Mouse (Mus musculus) limb, embryonic 10.5 days (tissue): Measurements from ENCODE around the gene Gas2. TPM values are rescaled to one million over a fixed set of nuclear protein-coding genes. Genes with fewer than 3 reads are reported as not detected.

ENCODE experiments used
- DNase-seq: peaks from one replicate; pipeline ENCODE4 v3.0.0-alpha.2; 2017; ENCODE audit warnings: low spot score
- H3K27ac ChIP-seq: fragments of 300-500 bp; sonication (generic); 2 replicates; pipeline ENCODE4 v1.5.1; 2016; ENCODE audit warnings: mild to moderate bottlenecking
- H3K27me3 ChIP-seq: fragments of 300-500 bp; sonication (generic); 2 replicates; pipeline ENCODE4 v1.6.1; 2016; ENCODE audit warnings: low read depth, mild to moderate bottlenecking; ENCODE audit not compliant: poor library complexity, severe bottlenecking
- H3K36me3 ChIP-seq: fragments of 300-500 bp; sonication (generic); 2 replicates; pipeline ENCODE4 v1.6.1; 2016; ENCODE audit warnings: mild to moderate bottlenecking, moderate library complexity
- H3K4me1 ChIP-seq: fragments of 300-500 bp; sonication (generic); 2 replicates; pipeline ENCODE4 v1.6.1; 2016
- H3K4me3 ChIP-seq: fragments of 300-500 bp; sonication (generic); 2 replicates; pipeline ENCODE4 v1.5.1; 2016; ENCODE audit warnings: mild to moderate bottlenecking, moderate library complexity
- H3K9me3 ChIP-seq: fragments of 300-500 bp; sonication (generic); replicated peaks from 2 replicates; pipeline ENCODE4 v1.6.1; 2016; ENCODE audit warnings: mild to moderate bottlenecking
- WGBS: fragments of 180-500 bp; shearing (Covaris S2); methylation state at CpG from one replicate; pipeline ENCODE4 v1.1.7; 2016; 5-methylcytosine and 5-hydroxymethylcytosine counted together
- polyA plus RNA-seq: library from polyadenylated mRNA; unstranded; fragments of >200 nt; fragmentation: Nextera tagmentation; extraction: Ambion mirVana; gene quantifications from 2 replicates; pipeline ENCODE4 v1.2.1, GENCODE M21; 2016

Gas2 gene
- polyA plus RNA-seq, 1 experiment from 2014 or later, result 72.4 TPM

DNA sequence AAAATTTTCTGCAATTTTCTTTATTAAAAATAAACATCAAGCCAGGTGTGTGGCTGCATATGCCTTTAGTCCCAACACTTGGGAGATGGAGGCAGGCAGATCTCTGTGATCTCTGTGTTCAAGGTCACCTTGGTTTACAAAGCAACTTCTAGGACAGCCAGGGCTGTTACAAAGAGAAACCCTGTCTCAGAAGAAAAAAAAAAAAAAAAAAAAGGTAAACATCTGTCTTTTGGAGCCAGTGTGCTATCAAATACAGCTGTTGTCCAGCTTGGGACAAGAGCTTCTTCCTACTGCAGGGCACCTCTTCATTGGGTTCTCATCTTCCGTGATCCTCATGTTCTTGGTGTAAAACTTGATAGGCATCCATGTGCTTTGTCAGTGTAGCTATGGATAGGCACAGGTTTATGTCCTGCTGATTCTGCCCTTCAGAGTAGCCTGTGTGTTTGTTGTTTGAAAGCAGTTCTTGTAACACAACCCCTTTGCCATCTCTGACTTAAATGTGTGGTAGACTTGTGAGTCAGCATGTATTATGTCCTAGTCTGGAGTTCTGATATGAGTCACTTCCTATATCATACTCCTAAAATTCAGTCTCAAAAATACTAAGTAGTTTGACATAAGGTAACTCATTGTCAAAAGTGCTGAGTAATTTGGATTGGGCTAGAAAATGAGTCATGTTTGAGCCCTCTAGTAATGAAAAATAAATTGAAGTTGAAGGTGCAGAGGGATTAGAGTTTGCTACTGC lies 30.6 kb downstream of the Gas2 start:
- Histone ChIP-seq H3K27me3 (no peaks in the 10 kb centered on the region), H3K9me3 (no peaks in the 10 kb centered on the region), H3K4me3 (no peak overlapping the region), H3K27ac (peak overlapping the region; percentile 56; the same call in 1 of the 2 replicates), H3K4me1 (peaks cover 53% of the 10 kb centered on the region), H3K36me3 (0 out of 2 replicates have a peak, but pooled peaks cover 2% of the 10 kb centered on the region)
- no peak for DNase-seq
- WGBS, result 92% methylated on average over 1 of the region's 1 CpGs

DNA sequence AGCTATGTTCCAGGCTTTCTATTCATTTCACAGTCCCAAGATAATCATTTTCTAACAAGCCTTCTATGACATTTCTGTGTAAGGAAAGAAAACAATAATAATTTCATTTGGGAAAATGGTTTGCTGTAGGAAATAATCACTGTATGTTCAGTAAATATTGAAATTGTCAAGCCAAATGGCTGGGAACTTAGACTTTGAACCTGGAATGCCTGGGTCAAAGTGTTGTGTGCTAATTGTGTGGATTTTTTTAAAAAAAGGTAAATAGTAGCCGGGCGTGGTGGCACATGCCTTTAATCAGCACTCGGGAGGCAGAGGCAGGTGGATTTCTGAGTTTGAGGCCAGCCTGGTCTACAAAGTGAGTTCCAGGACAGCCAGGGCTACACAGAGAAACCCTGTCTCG lies 31.2 kb downstream of the Gas2 start:
- no peak overlapping the region for H3K4me3 ChIP-seq
- no peaks in the 10 kb centered on the region for H3K9me3 ChIP-seq
- no peaks in the 10 kb centered on the region for H3K27me3 ChIP-seq
- no peak for DNase-seq
- H3K4me1 ChIP-seq, result peaks cover 47% of the 10 kb centered on the region
- 88% methylated on average over 4 of the region's 4 CpGs for WGBS
- no peak overlapping the region for H3K27ac ChIP-seq
- 0 out of 2 replicates have a peak, but pooled peaks cover 3% of the 10 kb centered on the region for H3K36me3 ChIP-seq

GRCm38 (mm10) chr7:51894133-51894801 lies 32.5 kb downstream of the Gas2 start:
- no peaks in the 10 kb centered on the region for H3K9me3 ChIP-seq
- H3K4me3 ChIP-seq, result no peak overlapping the region
- DNase-seq, result no peak
- peak overlapping the region; percentile 87 for H3K27ac ChIP-seq
- H3K27me3 ChIP-seq, result no peaks in the 10 kb centered on the region
- peaks cover 39% of the 10 kb centered on the region for H3K4me1 ChIP-seq
- WGBS, result 66% methylated on average over 4 of the region's 4 CpGs
- 0 out of 2 replicates have a peak, but pooled peaks cover 3% of the 10 kb centered on the region for H3K36me3 ChIP-seq

DNA sequence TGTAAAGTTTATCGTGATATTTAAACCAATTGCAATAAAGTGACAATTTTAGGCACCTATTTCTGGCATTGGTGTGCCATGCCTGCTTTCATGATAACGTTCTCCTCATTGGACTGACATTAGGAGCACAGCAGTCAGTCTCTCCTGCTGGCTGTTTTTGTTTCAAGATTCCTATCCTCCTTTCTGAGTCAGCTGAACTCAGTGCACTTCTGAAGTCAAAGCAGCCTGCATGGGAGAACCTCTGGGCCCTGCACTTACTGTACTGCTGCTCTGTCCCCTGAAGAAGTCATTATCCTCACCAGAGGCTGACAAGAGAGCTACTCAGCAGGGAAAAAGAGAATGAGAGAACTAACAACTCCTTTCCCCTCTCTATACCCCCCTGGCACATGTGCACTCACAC lies 33.1 kb downstream of the Gas2 start:
- Histone ChIP-seq H3K27me3 (no peaks in the 10 kb centered on the region), H3K27ac (peak overlapping the region; percentile 87), H3K4me1 (peaks cover 41% of the 10 kb centered on the region), H3K4me3 (no peak overlapping the region), H3K36me3 (0 out of 2 replicates have a peak, but pooled peaks cover 3% of the 10 kb centered on the region), H3K9me3 (no peaks in the 10 kb centered on the region)
- peak; percentile 37 for DNase-seq
- 48% methylated on average over 2 of the region's 2 CpGs for WGBS

- Histone ChIP-seq H3K4me3 (no peak overlapping the region), H3K27ac (peak overlapping the region; percentile 34; the same call in 1 of the 2 replicates), H3K27me3 (no peaks in the 10 kb centered on the region), H3K36me3 (0 out of 2 replicates have a peak, but pooled peaks cover 3% of the 10 kb centered on the region), H3K9me3 (no peaks in the 10 kb centered on the region), H3K4me1 (peaks cover 23% of the 10 kb centered on the region)
- no peak for DNase-seq
- WGBS, result 70% methylated on average over 6 of the region's 6 CpGs
Observed at GRCm38 (mm10) chr7:51899066-51899465, 37.3 kb downstream of the Gas2 start.

- peak; percentile 50 for DNase-seq
- H3K27me3 ChIP-seq, result no peaks in the 10 kb centered on the region
- 73% methylated on average over 3 of the region's 3 CpGs for WGBS
Observed at GRCm38 (mm10) chr7:51913292-51914050, 51.7 kb downstream of the Gas2 start.

DNA sequence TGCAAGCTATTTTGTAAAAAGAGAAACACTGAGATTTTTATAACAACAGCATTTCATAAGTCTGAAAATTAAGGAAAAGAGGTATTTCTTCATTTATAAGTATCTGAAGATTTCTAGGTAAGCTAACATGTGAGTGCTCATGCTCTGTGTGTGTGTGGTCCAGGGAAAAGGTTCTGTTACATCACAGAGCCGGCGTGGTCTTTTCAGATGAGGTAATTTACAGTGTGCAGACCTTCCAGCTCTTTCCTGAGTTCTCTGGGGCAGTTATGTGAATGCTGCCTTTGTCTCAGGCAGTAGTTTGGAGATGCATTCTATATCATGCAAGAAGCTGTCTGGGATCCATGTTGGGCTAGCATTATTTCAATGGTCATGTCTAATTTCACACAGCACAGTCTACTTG lies 52.3 kb downstream of the Gas2 start:
- H3K4me3 ChIP-seq, result no peak overlapping the region
- DNase-seq, result no peak
- WGBS, result 51% methylated on average over 2 of the region's 2 CpGs
- H3K27ac ChIP-seq, result peak overlapping the region; percentile 68; the same call in 1 of the 2 replicates
- H3K4me1 ChIP-seq, result peaks cover 26% of the 10 kb centered on the region
- H3K27me3 ChIP-seq, result no peaks in the 10 kb centered on the region
- no peaks in the 10 kb centered on the region for H3K9me3 ChIP-seq
- no peaks in the 10 kb centered on the region for H3K36me3 ChIP-seq

More at GRCm38 (mm10) chr7:51913292-51914050, 51.7 kb downstream of the Gas2 start:
- Histone ChIP-seq H3K9me3 (no peaks in the 10 kb centered on the region), H3K27ac (peak overlapping the region; percentile 68), H3K36me3 (no peaks in the 10 kb centered on the region), H3K4me1 (peaks cover 26% of the 10 kb centered on the region), H3K4me3 (no peak overlapping the region)

- 69% methylated on average over 10 of the region's 10 CpGs for WGBS
- DNase-seq, result no peak
- Histone ChIP-seq H3K4me3 (no peak overlapping the region), H3K4me1 (0 out of 2 replicates have a peak, but pooled peaks cover 6% of the 10 kb centered on the region), H3K27ac (peak overlapping the region; percentile 14; the same call in 1 of the 2 replicates), H3K9me3 (no peaks in the 10 kb centered on the region), H3K27me3 (no peaks in the 10 kb centered on the region), H3K36me3 (no peaks in the 10 kb centered on the region)
Observed at GRCm38 (mm10) chr7:51928761-51929519, 67.1 kb downstream of the Gas2 start.

- H3K36me3 ChIP-seq, result no peaks in the 10 kb centered on the region
- no peaks in the 10 kb centered on the region for H3K27me3 ChIP-seq
- DNase-seq, result no peak
- 0 out of 2 replicates have a peak, but pooled peaks cover 6% of the 10 kb centered on the region for H3K4me1 ChIP-seq
- no peak overlapping the region for H3K4me3 ChIP-seq
- WGBS, result 86% methylated on average over 4 of the region's 4 CpGs
- no peak overlapping the region for H3K27ac ChIP-seq
- H3K9me3 ChIP-seq, result no peaks in the 10 kb centered on the region
Observed at GRCm38 (mm10) chr7:51931217-51931616, 69.4 kb downstream of the Gas2 start.

DNA sequence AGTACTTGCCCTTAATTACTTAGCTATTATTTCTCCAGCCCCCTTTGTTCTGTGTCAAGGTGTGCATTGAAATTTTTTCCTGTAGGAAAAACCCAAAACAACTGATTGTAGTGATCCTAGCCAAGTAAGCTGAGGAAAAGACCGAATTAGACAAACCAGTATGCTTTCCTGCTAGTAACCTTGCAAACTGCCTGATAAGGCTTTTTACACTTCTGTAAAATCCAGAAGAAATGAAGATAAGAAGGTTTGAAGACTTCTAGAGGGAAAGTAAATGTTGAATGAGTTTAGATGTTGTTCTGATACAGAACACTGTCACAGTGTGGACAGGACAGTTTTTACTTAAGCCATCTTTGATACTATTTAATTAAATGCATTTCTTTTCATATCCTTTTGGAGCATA lies 75.5 kb downstream of the Gas2 start:
- no peak overlapping the region for H3K27ac ChIP-seq
- WGBS, result 92% methylated on average over 1 of the region's 1 CpGs

GRCm38 (mm10) chr7:51940461-51940860 lies 78.6 kb downstream of the Gas2 start:
- 75% methylated on average over 2 of the region's 2 CpGs for WGBS
- Histone ChIP-seq H3K27ac (no peak overlapping the region), H3K4me1 (no peaks in the 10 kb centered on the region), H3K9me3 (no peaks in the 10 kb centered on the region), H3K27me3 (no peaks in the 10 kb centered on the region), H3K4me3 (no peak overlapping the region), H3K36me3 (no peaks in the 10 kb centered on the region; the same call in 1 of the 2 replicates)
- DNase-seq, result no peak

More for the DNA sequence above, 75.5 kb downstream of the Gas2 start:
- no peaks in the 10 kb centered on the region for H3K27me3 ChIP-seq
- H3K4me3 ChIP-seq, result no peak overlapping the region
- H3K36me3 ChIP-seq, result no peaks in the 10 kb centered on the region
- H3K9me3 ChIP-seq, result no peaks in the 10 kb centered on the region
- no peak for DNase-seq
- H3K4me1 ChIP-seq, result no peaks in the 10 kb centered on the region

- no peaks in the 10 kb centered on the region for H3K9me3 ChIP-seq
- WGBS, result 53% methylated on average over 9 of the region's 9 CpGs
- no peak for DNase-seq
- H3K4me3 ChIP-seq, result no peak overlapping the region
- H3K27ac ChIP-seq, result peak overlapping the region; percentile 50; the same call in 1 of the 2 replicates
- no peaks in the 10 kb centered on the region for H3K27me3 ChIP-seq
- peaks cover 15% of the 10 kb centered on the region for H3K4me1 ChIP-seq
- H3K36me3 ChIP-seq, result 0 out of 2 replicates have a peak, but pooled peaks cover 9% of the 10 kb centered on the region
Observed at GRCm38 (mm10) chr7:51955424-51956041, 93.7 kb downstream of the Gas2 start.
